Mouse (Mus musculus): ENCODE measurements around the gene Hsp90aa1.

GRCm38 (mm10) chr12:110725489-110725888, 23.0 kb upstream of the Hsp90aa1 start:
- TF ChIP-seq POLR2A (IDR thresholded peaks at IDR 0.05; ENCODE audit: extremely low read depth, insufficient read depth, low read length) (no peak), CTCF (IDR thresholded peaks at IDR 0.05; ENCODE audit: low read depth, low read length) (no peak)

Measured in liver, adult 2 months (tissue).